8 mouse cellular contexts compared by ENCODE assay signal in genomic region chr19:40394555-40395320, GRCm38 (mm10).
DNase-seq lines count a peak whose midpoint lies in the region; ATAC-seq and TF ChIP-seq lines count a peak whose summit lies in the region.

No protein-coding gene starts in this region.

- DNase-seq in frontal cortex, adult 2 months (ENCODE audit: extremely low spot score in 1 of 2, low spot score in 1 of 2): no peak
- no peak for DNase-seq in liver, embryonic 14.5 days (ENCODE audit: low read depth in 3 of 3, low spot score in 3 of 3)
- DNase-seq in embryo, embryonic 10.5 days (ENCODE audit: low spot score): no peak
- no peak for DNase-seq in B cell, adult 2 months
- no peak for DNase-seq in spleen, adult 12 weeks (ENCODE audit: low spot score)

- 37% methylated on average over 10 of the region's 10 CpGs for WGBS in liver, embryonic 14.5 days (ENCODE audit: insufficient replicate concordance)

- no peak for TF ChIP-seq CTCF in liver, embryonic 14.5 days (IDR thresholded peaks at IDR 0.05; ENCODE audit: low read depth)

- no peak overlapping the region for H3K27ac ChIP-seq in liver, embryonic 14.5 days

- peak; percentile 56 for ATAC-seq in frontal cortex, adult (ENCODE audit: low TSS enrichment)
- ATAC-seq in common myeloid progenitor, adult 5-6 weeks (replicated peaks; ENCODE audit: low read depth, poor library complexity, severe bottlenecking): peak; percentile 61
- ATAC-seq in hematopoietic stem cell, adult 5-6 weeks (replicated peaks in 1 of 2; ENCODE audit: insufficient read depth in 1 of 2, low FRiP score in 2 of 2, low TSS enrichment in 1 of 2, low read depth in 1 of 2, poor library complexity in 2 of 2, severe bottlenecking in 2 of 2): peak; percentile 15 to 30; a peak in 3 of 4 replicates
- 0 out of 2 replicates have a peak, but pooled peaks have one; percentile 23 for ATAC-seq in liver, embryonic 14.5 days (ENCODE audit: insufficient read depth)

- peaks cover 0 to 3% of the 10 kb centered on the region in 2 experiments; a peak in 2 of 4 replicates for H3K4me1 ChIP-seq in liver, embryonic 14.5 days (replicated peaks; ENCODE audit: control insufficient read depth in 2 of 2, insufficient read depth in 2 of 2, low read length in 1 of 2)

- no peaks in the 10 kb centered on the region for H3K27me3 ChIP-seq in liver, embryonic 14.5 days (ENCODE audit: control insufficient read depth, insufficient read depth, low read length)

- H3K4me2 ChIP-seq in liver, embryonic 14.5 days (ENCODE audit: low read depth): no peak overlapping the region

- peaks cover 7% of the 10 kb centered on the region; the same call in 1 of the 2 replicates for H3K36me3 ChIP-seq in liver, embryonic 14.5 days (replicated peaks; ENCODE audit: control insufficient read depth, insufficient read depth, low read depth)

- no peak overlapping the region for H3K4me3 ChIP-seq in liver, embryonic 14.5 days (ENCODE audit: insufficient read depth in 1 of 2, low read depth in 2 of 2, low read length in 2 of 2)

- H3K9me3 ChIP-seq in liver, embryonic 14.5 days (ENCODE audit: control insufficient read depth, low read length): no peaks in the 10 kb centered on the region

- no peak overlapping the region for H3K9ac ChIP-seq in liver, embryonic 14.5 days (replicated peaks)

- no peak for TF ChIP-seq EP300 in liver, embryonic 14.5 days (IDR thresholded peaks at IDR 0.05; ENCODE audit: low read depth)
